Mouse (Mus musculus) thymus, postnatal 10 days (tissue): ENCODE results near the gene Dock1.

ENCODE experiments used
- DNase-seq, 2 experiments: peaks; one replicate each; pipeline ENCODE4 v3.0.0; 2021; ENCODE audit warnings: low spot score in 2 of 2

The Dock1 gene

DNA sequence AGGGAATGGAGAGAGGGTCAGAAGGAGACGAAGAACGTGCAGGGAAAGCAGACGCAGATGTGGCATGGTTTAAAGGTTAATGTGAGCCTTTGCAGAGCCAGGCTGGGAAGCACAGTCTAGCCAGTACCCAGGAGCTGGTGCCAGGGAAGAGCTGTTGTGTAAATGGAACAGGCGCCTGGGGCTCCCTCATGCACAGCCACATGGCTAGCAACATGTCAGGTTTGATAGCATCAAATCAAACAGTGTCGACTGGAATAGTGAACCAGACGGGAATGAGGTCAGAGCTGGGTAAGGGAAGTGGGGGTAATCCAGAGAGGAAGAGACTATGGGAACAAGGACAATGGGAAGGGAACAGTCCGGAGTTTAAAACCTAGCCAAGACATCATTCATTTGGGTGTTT lies 384.2 kb downstream of the Dock1 start:
- DNase-seq = no peak

DNA sequence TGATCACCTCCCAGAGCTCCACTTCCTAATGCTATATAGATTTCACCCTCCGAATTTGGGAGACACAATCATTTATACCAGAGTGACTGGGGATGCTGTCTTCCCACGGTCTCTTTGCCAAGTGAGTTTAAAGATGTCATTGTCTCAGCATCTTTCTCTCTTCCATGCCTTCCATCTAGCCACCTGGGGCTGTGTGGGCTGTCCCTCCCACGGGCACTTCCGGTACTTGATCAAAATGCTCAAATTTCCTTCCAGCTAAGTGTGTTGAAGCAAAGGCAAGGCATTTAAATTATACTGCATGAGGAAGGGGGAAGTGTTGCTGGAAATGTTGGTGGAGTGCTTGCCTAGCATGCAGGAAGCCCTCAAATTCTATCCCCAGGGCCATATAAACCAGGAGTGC lies 388.6 kb downstream of the Dock1 start:
- no peak for DNase-seq

DNA sequence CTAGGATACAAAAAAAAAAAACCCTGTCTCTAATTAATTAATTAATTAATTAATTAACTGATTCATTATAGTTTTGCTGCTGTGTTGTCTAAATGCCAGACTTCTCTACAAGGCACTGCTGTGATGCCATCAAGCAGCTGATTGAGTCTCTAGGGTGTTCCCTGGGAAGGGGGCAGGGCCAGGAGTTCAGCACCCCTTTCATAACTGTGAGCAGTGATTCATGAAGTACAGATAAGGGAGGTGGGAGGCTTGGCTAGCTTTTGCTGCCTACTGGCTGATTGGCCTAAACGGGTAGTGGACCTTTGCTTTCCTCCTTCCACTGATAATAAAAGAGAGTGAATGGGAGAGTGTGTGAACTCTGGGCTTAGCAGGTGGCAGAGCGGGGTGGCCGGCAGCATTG lies 389.1 kb downstream of the Dock1 start:
- DNase-seq = no peak

DNA sequence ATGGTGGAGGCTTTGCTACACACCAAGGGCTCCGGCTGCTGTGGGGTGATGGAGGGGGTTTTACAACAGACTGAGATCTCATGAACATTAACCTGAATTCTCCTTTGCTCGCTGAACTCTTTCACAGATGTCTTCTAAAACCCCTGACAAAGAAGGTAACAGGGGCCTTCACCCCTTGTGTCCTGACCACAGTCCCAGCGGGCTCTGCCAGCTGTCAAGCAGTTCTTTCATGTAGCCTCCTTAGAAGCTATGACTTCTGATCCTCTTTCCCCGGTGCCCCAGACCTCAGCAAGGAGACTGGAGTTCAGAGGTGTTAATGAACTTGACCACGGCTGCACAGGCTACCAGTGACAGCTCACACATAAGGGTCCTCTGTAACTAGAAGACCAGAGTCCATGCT lies 393.4 kb downstream of the Dock1 start:
- DNase-seq = no peak

DNA sequence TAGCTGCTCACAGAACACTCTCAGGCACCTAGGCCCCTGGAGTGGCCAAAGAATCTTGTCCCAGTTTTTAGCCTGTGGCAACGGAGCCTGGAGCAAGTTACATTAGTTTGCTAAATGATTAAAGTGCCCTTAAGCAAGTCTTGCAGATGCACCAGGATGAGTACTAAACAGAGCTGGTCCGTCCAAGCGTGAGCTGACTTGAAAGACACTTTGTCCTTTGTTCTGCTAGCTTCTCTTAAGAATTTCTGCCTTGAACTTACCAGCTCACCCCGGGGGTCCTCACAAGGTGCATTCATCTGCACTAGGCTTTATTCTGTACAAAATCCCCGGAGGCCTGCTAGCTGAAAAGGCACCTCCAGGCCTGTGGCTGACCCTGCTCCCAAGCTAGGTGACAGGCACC lies 394.8 kb downstream of the Dock1 start:
- DNase-seq = no peak

DNA sequence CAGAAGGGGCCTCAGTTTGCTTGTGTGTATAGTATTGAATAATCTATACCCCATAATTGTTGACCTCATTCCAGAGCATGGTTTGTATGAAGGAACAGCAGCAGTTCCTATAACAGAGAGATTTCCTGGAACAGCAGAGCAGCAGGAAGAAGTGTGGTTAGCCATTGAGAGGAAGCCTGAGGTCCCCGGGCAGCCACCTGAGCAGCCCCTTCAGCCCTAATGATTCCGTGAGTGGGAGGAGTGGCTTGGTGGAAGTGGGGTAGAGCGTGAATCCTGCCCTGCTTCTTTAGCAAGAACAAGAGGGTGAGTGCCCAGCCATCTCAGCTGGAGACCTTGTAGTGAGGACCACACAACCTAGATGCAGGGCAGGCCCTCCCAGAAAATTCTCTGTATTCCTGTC lies 398.4 kb downstream of the Dock1 start:
- DNase-seq = no peak

DNA sequence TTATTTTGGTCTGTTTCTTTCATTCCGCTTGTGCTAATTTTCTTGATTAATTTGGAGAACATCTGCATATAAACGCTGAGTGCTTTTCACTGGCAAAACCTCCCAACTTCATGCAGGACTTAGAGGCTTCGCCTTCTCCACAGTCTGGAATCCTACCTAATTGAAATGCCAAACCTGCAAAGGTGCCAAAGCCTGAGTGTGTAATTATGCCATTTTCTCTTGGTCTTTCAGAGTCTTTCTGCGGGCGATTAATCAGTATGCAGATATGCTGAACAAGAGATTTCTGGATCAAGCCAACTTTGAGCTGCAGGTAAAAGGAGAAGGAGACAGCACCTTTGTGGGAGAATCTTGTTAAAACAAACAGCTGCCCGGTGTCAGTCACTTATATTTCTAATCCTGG lies 406.4 kb downstream of the Dock1 start:
- no peak for DNase-seq

DNA sequence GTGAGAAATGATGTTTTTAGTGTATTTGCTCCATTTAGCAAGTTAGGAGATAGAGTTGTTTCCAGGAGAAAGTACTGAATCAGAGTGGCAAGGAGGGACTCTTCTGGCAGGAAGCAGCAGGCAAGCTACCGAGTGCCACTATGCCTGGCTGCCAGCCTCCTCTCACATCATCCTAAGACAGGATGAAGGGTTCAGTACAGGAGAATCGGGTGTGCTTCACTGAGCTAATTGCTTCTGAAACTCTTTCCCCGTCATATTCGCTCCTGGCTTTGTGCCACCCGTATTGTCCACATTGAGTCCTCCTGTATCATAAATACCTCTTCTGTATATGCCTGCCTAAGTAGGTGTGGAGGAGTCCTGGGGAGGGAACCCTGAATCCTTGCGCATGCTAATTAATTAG lies 406.9 kb downstream of the Dock1 start:
- DNase-seq = no peak

DNA sequence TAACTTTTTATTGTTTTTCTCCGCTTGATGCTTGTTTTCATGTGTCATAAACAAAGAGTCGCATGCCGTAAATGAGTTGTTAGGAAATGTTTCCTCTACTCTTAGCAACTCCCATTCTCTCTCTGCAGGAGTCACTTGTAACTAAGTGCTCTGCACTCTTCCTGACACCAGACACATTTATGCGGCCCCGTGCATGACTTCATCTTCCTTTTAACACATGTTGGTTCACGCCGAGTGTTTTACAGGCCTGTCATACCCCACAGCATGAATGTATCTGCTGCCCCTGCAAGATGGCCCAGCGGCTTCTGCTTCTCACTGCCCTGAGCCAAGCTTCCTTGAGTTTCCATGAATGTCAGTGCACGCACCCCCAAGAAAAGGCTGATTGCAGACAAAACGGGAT lies 407.4 kb downstream of the Dock1 start:
- no peak for DNase-seq

DNA sequence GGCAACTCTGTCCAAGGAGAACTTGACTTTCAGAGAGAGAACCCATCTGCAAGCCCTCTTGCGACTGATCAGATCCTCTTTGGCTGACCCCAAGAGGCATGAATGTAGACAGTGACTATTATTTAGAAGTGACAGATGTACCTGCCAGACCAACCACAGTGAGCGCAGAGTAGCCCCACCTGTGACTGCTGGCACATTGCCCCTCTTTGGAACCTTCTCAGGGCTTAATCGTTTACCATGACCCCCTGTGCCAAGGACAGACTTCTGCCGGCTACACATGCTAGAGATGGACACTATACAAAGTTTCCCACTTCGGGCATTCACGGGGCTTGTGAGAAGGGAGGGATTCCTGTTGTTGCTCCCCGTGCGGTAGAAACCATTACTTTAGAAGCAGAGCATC lies 413.0 kb downstream of the Dock1 start:
- DNase-seq = no peak

DNA sequence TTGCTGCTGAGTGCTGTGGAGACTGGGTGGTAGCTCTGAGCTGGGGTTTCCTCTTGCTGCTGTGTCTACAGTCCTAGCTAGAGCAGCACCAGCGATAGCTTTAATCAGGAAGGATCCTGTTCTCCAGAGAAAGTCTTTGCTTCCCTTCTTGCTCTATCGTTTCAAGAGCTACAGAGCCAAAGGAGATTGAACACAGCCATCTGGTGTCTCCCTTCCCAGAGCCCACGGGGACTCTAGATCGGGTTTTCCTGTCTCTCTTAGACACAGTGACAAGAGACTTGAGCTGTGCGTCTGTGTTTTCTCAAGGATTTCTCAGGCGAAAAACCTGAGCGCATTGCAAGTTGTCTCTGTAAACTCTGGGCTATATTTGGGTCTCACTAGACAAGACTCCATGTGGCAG lies 413.6 kb downstream of the Dock1 start:
- no peak for DNase-seq

DNA sequence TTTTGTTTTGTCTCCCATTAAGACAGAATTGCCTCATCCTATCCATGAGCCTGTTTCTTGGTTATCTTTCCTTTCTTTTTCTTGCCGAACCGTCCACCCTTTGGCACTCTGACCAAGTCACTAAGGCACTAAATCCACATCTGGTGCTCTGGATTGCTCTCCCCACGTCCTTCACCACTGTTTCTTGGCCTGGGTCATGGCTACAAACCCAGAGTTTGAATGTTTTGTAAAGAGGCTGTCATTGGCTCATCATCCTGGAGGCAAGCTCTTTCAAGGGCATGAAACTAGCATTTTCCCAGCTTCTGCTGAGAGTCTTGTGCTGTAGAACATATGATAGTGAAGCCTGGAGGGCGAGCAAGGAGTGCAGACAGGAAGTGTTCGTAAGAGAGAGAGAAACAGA lies 416.1 kb downstream of the Dock1 start:
- DNase-seq = no peak

DNA sequence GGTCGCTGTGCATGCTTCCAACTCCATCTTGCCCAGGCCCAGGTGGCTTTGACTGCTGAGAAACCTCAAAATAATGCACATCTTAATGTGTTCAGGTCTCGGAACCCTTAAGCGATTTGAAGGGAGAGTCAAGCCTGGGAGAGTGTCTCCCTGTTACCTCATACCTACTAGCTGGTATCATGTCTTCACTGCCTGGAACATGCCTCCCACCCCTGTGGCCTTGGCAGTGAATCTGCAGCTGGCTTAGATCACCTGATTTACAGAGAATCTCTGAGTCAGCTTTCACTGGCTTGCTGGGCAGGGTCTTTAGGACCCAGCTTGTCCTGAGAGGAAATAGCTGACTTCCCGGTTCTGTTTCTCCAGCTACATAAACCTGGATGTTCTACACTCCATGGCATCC lies 419.2 kb downstream of the Dock1 start:
- DNase-seq = no peak

DNA sequence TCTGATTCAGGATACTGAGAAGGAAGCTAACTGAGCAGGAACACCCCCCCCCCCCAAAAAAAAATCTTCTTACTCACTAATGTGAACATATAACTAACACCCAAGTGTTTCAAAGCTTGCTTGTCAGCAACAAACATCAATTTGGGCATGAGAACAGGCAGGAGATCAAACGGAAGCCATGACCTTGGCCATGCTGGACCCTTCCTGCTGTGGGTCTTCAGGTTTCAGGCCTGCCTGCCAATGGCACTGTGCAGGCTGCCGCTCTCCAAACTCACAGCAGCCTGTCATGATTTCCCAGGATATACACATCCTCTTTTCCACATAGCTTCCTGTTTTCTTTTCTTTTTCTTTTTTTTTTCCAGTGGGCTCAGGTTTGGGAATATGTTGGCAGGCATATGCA lies 423.4 kb downstream of the Dock1 start:
- no peak for DNase-seq

DNA sequence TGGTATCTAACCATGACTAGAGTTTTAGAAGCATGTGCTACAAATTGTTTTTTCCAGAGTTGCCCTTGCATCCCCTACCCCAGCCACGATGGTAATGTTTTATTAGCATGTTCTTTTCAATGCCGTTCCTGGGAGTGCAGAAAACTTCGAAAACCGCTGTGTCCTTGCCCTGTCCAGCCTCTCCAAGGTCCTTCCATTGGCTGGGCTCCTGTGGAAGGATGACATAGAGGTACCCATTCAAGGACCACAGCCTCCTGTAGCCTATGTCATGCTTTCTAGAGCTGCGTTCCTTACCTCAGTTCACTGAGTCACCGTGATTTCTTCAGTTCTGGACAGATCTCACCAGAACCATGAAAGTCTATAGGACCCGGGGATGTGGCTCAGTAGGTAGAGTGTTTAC lies 431.5 kb downstream of the Dock1 start:
- no peak for DNase-seq

DNA sequence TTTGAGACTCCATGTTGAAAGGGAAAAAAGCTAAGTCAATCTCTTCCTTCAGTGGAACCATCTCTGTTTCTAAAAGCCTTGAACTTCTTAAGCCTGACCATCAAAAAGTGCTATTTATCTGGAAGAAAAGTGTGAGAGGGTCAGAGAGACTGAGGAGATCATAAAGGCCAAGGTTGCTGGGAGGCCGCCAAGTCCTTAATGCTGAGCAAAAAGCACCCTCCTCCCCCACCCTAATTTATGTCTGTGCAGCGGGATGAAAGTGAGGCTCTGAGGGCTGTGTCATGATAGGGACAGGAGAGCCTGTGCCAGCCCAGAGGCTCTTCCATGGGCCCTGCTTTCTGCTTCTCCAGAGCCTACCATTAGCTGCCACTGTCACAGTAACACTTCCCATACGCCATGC lies 436.1 kb downstream of the Dock1 start:
- no peak for DNase-seq

DNA sequence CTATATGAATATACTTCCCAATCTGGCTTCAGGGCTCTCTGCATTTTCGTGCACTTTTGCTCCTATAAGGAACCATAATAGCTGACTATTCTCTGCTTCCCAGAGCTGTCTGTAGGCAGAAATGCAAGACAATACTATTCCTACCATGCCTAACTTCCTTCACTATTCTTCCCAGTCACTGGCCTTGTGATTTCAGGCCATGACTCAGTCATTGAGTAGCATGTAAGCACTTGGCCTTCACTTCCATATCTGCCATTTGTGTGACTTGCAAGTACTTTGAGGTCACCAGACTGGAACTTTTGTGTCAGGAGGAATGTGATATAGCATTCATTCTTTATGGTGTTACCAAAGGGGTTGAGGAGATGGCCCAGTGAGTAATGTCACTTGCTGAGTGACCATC lies 439.9 kb downstream of the Dock1 start:
- DNase-seq = no peak

DNA sequence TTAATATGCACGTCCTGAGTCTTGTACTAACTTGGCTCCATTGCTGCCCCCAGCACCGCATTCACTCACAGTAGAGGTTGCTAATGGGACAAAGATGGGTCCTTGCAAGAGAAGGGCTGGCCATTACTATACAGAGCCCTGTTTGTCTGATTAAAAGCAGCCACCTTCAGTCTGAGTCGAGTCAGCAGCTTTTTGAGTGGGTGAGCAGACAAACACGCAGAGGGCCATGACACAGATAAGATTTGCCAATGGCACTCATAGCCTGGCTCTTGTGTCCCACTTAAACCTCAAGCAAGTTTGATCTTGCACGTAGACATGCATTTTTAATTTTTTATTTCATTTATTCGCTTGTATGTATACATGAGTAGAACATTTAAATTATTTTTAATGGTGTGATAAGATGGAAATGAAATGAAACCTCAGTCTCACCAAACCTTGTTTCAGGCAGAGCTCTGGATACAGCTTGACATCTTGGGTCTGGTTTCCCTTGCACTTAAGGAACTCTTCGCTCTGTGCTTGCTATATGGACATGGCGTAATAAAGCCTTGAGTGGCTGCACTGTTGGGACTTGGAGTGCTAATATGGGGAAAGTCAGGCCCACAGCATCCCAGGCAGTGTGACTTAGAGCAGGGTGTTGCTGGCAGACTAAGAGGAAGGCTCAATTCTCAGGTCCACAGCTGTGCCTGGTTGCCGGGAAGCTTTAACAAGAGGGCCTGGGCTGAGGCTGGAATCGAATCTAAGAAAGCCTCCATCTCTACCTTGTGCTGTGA lies 455.0 kb downstream of the Dock1 start:
- DNase-seq = no peak

DNA sequence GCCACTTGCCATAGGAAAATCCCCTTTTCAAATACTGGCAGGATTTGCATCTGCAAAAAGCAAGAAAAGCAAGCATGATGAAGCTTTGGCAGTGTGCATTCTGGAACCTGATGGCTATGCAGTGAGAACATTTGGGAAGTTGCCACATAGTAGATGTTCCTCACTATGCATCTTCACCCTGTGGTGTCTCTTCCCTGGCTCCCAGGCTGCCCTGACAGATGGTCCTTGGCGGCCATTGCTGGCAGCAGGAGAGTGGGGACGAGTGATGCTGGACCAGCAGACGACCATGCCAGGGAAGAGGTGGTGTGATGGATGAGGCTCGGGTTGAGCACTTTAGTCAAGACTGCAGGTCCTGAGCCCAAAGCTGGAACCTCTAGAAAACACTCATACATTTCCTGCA lies 462.0 kb downstream of the Dock1 start:
- DNase-seq = no peak

DNA sequence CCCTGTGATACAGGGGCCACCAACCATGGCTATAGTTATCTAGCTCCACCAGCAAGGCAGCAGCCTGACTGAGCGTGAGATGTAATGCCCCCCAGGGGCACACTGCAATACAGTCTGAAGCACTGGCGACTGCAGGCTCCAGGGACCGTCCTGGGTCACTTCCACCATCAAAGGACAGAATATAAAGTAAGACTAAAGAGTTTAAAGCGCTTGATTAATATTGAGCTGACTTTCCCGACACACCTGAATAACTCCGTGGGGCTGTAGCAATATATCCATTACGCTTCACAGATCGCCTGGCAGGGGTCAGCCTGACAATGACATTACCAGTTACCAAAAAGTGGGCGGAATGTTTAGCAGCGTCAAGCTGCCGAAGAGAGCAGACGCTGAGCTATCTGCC lies 464.2 kb downstream of the Dock1 start:
- DNase-seq = no peak

DNA sequence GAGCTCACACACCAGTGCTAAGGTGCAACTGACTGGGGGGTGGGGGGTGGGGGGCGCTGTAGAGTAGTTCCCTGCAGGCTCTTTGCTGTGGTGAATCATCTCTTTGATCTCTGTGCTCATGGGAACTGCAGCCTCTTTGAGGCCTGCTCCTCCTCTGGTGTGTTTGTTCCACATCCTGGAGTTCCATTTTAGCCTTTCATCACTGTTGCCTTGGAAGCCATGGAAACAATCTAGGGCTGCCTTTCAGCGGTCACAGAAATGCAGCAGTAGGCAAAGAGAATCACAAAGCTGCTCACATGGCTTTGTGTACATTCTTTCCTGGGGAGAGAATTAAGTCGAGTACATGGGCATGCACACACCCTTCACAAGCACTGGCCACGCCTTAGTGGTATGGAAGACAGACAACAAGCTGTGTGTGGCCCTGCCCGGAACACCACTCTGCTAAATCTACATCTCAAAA lies 468.7 kb downstream of the Dock1 start:
- no peak for DNase-seq

DNA sequence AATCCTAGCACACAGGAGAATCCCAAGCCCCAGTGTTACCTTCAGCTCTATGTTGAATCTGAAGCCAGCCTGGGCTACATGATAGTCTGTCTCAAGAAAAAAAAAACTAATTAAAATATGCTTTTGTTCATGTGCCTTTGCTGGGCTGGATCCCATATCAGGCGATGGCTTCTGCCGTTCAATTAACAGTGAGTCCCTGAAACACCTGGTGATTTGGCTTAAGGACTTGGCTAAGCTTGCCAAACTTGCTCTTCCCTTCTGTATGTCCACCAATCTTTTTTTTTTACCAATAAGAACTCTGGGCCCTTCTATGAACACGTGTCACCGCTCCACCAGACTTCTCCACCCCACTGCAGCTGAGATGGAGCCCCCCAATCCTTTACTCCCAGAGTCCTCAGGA lies 474.3 kb downstream of the Dock1 start:
- no peak for DNase-seq

DNA sequence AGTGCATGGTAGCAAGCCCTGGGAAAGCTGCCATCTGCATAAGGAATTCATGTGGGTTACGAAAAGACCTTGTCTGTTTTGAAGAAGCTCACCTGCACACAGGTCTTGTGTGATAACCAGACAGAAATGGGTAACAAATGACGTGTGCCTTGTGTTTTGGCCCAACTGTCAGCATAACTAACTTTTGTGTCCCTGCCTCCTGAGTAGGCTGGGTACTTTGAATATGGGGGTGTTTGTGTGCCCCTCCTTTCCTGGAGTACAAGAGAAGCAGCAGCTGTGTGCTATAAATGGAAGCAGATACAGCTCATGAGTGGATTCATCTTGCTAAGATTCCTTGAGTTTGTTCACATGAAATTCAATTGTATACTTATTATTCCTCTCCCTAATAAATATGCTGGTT lies 480.5 kb downstream of the Dock1 start:
- DNase-seq = no peak

DNA sequence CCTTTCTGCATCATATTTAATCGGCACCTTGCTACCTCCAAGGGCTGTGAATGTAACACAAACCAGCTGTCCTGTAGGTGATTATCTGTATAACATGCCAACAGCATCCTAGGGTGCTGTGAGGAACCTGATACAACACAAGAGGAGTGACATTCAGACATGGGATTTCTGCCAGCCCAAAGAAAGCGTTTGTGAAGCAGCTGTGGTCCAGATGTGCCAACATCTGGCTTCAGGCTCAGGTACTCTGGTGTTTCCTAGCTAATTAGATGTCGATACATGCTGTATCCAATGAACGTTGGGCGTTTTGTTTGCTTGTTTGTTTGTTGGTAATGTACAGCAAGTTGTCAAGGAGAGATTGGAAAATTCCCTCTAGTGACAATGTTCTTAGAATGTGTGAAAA lies 487.1 kb downstream of the Dock1 start:
- DNase-seq = no peak
